Comparison of ENCODE assay signal across 8 mouse cellular contexts in genomic region chr12:100200645-100201362, GRCm38 (mm10). TPM values are rescaled to one million over a fixed set of nuclear protein-coding genes. Genes with fewer than 3 reads are reported as not detected.
DNase-seq lines count a peak whose midpoint lies in the region; ATAC-seq lines count a peak whose summit lies in the region.

No protein-coding gene starts in this region.

- H3K4me1 ChIP-seq in embryonic facial prominence, embryonic 13.5 days, result peaks cover 34% of the 10 kb centered on the region
- peaks cover 35% of the 10 kb centered on the region for H3K4me1 ChIP-seq in midbrain, embryonic 15.5 days

- 6% methylated on average over 29 of the region's 29 CpGs for whole genome bisulfite sequencing in embryonic facial prominence, embryonic 13.5 days
- WGBS in midbrain, embryonic 15.5 days, result 4% methylated on average over 29 of the region's 29 CpGs

- peak overlapping the region; percentile 91 for H3K27ac ChIP-seq in embryonic facial prominence, embryonic 13.5 days
- H3K27ac ChIP-seq in midbrain, embryonic 15.5 days, result peak overlapping the region; percentile 89

- no peaks in the 10 kb centered on the region for H3K27me3 ChIP-seq in embryonic facial prominence, embryonic 13.5 days
- H3K27me3 ChIP-seq in midbrain, embryonic 15.5 days (replicated peaks), result no peaks in the 10 kb centered on the region

- peak overlapping the region; percentile 85 for H3K4me3 ChIP-seq in embryonic facial prominence, embryonic 13.5 days
- H3K4me3 ChIP-seq in midbrain, embryonic 15.5 days, result peak overlapping the region; percentile 96

- H3K36me3 ChIP-seq in embryonic facial prominence, embryonic 13.5 days, result peaks cover 36% of the 10 kb centered on the region
- H3K36me3 ChIP-seq in midbrain, embryonic 15.5 days (replicated peaks), result peaks cover 31% of the 10 kb centered on the region

- peak overlapping the region; percentile 94 for H3K4me2 ChIP-seq in embryonic facial prominence, embryonic 13.5 days
- peak overlapping the region; percentile 75 for H3K4me2 ChIP-seq in midbrain, embryonic 15.5 days

- H3K9ac ChIP-seq in embryonic facial prominence, embryonic 13.5 days, result peak overlapping the region; percentile 94
- H3K9ac ChIP-seq in midbrain, embryonic 15.5 days, result peak overlapping the region; percentile 97

- peak; percentile 82 for DNase-seq in cerebellum, adult 11-12 months
- DNase-seq in cerebellum, adult 9-11 months, result no peak
- peak; percentile 31 for DNase-seq in retina, embryonic 14.5 days (ENCODE audit: low spot score)
- DNase-seq in retina, postnatal 1 day, result no peak
- DNase-seq in induced T-regulatory cell, adult 2 months (ENCODE audit: low read depth), result peak; percentile 63
- DNase-seq in gastrocnemius, postnatal 10 days, result no peak

- 0 out of 2 replicates have a peak, but pooled peaks have one; percentile 2 for ATAC-seq in embryonic facial prominence, embryonic 13.5 days (ENCODE audit: insufficient number of reproducible peaks, insufficient read depth, low FRiP score, low TSS enrichment, low read depth)
- ATAC-seq in midbrain, embryonic 15.5 days (replicated peaks), result peak; percentile 12; the same call in 1 of the 2 replicates

- no peaks in the 10 kb centered on the region for H3K9me3 ChIP-seq in embryonic facial prominence, embryonic 13.5 days
- H3K9me3 ChIP-seq in midbrain, embryonic 15.5 days, result no peaks in the 10 kb centered on the region

RNA-seq across cellular contexts. Expression of gene Calm1, which starts 1.6 kb away (rescaled TPM):
- 1,351 and 1,423 TPM in 2 replicates for polyA plus RNA-seq in embryonic facial prominence, embryonic 13.5 days (2015; fragmentation: Nextera tagmentation; extraction: Ambion mirVana)
- polyA plus RNA-seq in midbrain, embryonic 15.5 days (2015; fragmentation: Nextera tagmentation; extraction: Ambion mirVana), result 2,307 and 2,436 TPM in 2 replicates
- total RNA-seq in gastrocnemius, postnatal 10 days (2021), result 100 to 1,000 TPM; 360 to 362 TPM

RNA-seq across cellular contexts. Expression of gene Nrde2, which starts 41.4 kb away (rescaled TPM):
- 14.9 and 15.2 TPM in 2 replicates for polyA plus RNA-seq in embryonic facial prominence, embryonic 13.5 days (2015; fragmentation: Nextera tagmentation; extraction: Ambion mirVana)
- 12.2 and 14.1 TPM in 2 replicates for polyA plus RNA-seq in midbrain, embryonic 15.5 days (2015; fragmentation: Nextera tagmentation; extraction: Ambion mirVana)
- 10 to 100 TPM; 11.1 to 11.2 TPM for total RNA-seq in gastrocnemius, postnatal 10 days (2021)

Comparison
In these comparisons a context has a peak if more than half of its experiments do, and no peak if none do; other contexts are left out.
1. DNase-seq: peak in cerebellum, adult 11-12 months (single experiment), retina, embryonic 14.5 days (single experiment) and induced T-regulatory cell, adult 2 months (single experiment); none in cerebellum, adult 9-11 months (single experiment), retina, postnatal 1 day (single experiment) and gastrocnemius, postnatal 10 days (single experiment).